Mouse (Mus musculus) CH12.LX (cell line): ENCODE measurements around the gene Wnt1. TPM values are rescaled to one million over a fixed set of nuclear protein-coding genes. Genes with fewer than 3 reads are reported as not detected.

Experiments
- DNase-seq: peaks from one replicate; pipeline ENCODE4 v3.0.0-alpha.2; 2013; ENCODE audit errors: extremely low read depth
- H3K27ac ChIP-seq: 2 replicates; pipeline ENCODE4 v1.5.1; 2012; ENCODE audit warnings: low read depth, mild to moderate bottlenecking, control low read depth, moderate library complexity; ENCODE audit not compliant: insufficient read depth
- H3K27me3 ChIP-seq: replicated peaks from 2 replicates; pipeline ENCODE3; 2012; ENCODE audit warnings: inconsistent platforms
- H3K36me3 ChIP-seq, 2 experiments: replicated peaks in 1 of 2; 2 replicates each; pipeline versions ENCODE3 to v1.6.1; 2012; ENCODE audit warnings: inconsistent platforms in 1 of 2, low read length in 1 of 2, mild to moderate bottlenecking in 1 of 2, mixed read lengths in 1 of 2, moderate library complexity in 1 of 2; ENCODE audit not compliant: control insufficient read depth in 1 of 2, insufficient read depth in 1 of 2
- H3K4me1 ChIP-seq, 2 experiments: 2 replicates each; pipeline ENCODE4 v1.6.1; 2012; ENCODE audit warnings: inconsistent platforms in 1 of 2, moderate library complexity in 1 of 2; ENCODE audit not compliant: insufficient read depth in 2 of 2, control insufficient read depth in 1 of 2
- H3K4me2 ChIP-seq: 2 replicates; pipeline ENCODE4 v1.6.1; 2012; ENCODE audit warnings: low read depth, mild to moderate bottlenecking, control low read depth; ENCODE audit not compliant: poor library complexity, insufficient read depth, severe bottlenecking
- H3K4me3 ChIP-seq, 3 experiments: fragments of 150-350 bp in 1 of 3; sonication (generic) in 1 of 3; replicated peaks in 1 of 3; 2 replicates each; pipeline versions ENCODE3 to v1.5.1; 2011 to 2012; ENCODE audit warnings: low read depth in 2 of 3, low read length in 2 of 3, mild to moderate bottlenecking in 2 of 3, moderate library complexity in 2 of 3, control low read depth in 1 of 3, improper control_type of control experiment in 1 of 3, inconsistent platforms in 1 of 3, mixed read lengths in 1 of 3; ENCODE audit not compliant: poor library complexity in 1 of 3
- H3K79me2 ChIP-seq: replicated peaks from 2 replicates; pipeline ENCODE4 v1.6.1; 2012; ENCODE audit warnings: mild to moderate bottlenecking, moderate library complexity; ENCODE audit not compliant: control insufficient read depth, poor library complexity, insufficient read depth, severe bottlenecking; ENCODE audit errors: extremely low read depth
- H3K9ac ChIP-seq: 2 replicates; pipeline ENCODE4 v1.6.1; 2012; ENCODE audit warnings: low read depth, mild to moderate bottlenecking, control low read depth, moderate library complexity; ENCODE audit not compliant: insufficient read depth
- H3K9me3 ChIP-seq: replicated peaks from 2 replicates; pipeline ENCODE3; 2012; ENCODE audit warnings: low read length, inconsistent platforms, mixed read lengths
- CTCF ChIP-seq, 2 experiments: IDR thresholded peaks in 1 of 2; conservative IDR thresholded peaks in 1 of 2; 2 replicates each; pipeline ENCODE4 v1.5.1; 2011 to 2012; ENCODE audit warnings: low read depth in 2 of 2, low read length in 2 of 2, improper control_type of control experiment in 1 of 2, inconsistent platforms in 1 of 2, mild to moderate bottlenecking in 1 of 2, moderate library complexity in 1 of 2
- ELF1 ChIP-seq: IDR thresholded peaks from 2 replicates; pipeline ENCODE4 v1.6.1; 2014; ENCODE audit warnings: low read depth, mild to moderate bottlenecking, inconsistent platforms, low read length, improper control_type of control experiment
- EP300 ChIP-seq: IDR thresholded peaks from 2 replicates; pipeline ENCODE4 v1.6.1; 2011; ENCODE audit warnings: low read length, improper control_type of control experiment
- IRF4 ChIP-seq: IDR thresholded peaks from 2 replicates; pipeline ENCODE4 v1.6.1; 2014; ENCODE audit warnings: low read depth, mild to moderate bottlenecking, inconsistent platforms, low read length, improper control_type of control experiment
- JUN ChIP-seq: IDR thresholded peaks from 2 replicates; pipeline ENCODE4 v1.6.1; 2011; ENCODE audit warnings: low read depth, mild to moderate bottlenecking, low read length, improper control_type of control experiment, moderate library complexity; ENCODE audit not compliant: insufficient read depth
- MYC ChIP-seq: IDR thresholded peaks from 2 replicates; pipeline ENCODE4 v1.6.1; 2011; ENCODE audit warnings: low read depth, mild to moderate bottlenecking, improper control_type of control experiment, low read length
- NELFE ChIP-seq: IDR thresholded peaks from 2 replicates; pipeline ENCODE4 v1.6.1; 2011; ENCODE audit warnings: low read depth, low read length, improper control_type of control experiment
- NRF1 ChIP-seq: IDR thresholded peaks from 2 replicates; pipeline ENCODE4 v1.6.1; 2014; ENCODE audit warnings: low read depth, mild to moderate bottlenecking, inconsistent platforms, low read length, improper control_type of control experiment, moderate library complexity
- RAD21 ChIP-seq: IDR thresholded peaks from 2 replicates; pipeline ENCODE4 v1.6.1; 2011; ENCODE audit warnings: low read depth, mild to moderate bottlenecking, low read length, improper control_type of control experiment, moderate library complexity
- RCOR1 ChIP-seq: conservative IDR thresholded peaks from 2 replicates; pipeline ENCODE4 v1.6.1; 2012; ENCODE audit warnings: low read depth, mild to moderate bottlenecking, inconsistent platforms, low read length, improper control_type of control experiment
- SIN3A ChIP-seq: IDR thresholded peaks from 2 replicates; pipeline ENCODE4 v1.6.1; 2012; ENCODE audit warnings: low read length, improper control_type of control experiment, inconsistent platforms
- TBP ChIP-seq: conservative IDR thresholded peaks from 2 replicates; pipeline ENCODE4 v1.6.1; 2011; ENCODE audit warnings: low read depth, low read length, improper control_type of control experiment
- USF2 ChIP-seq: conservative IDR thresholded peaks from 2 replicates; pipeline ENCODE4 v1.6.1; 2011; ENCODE audit warnings: low read depth, low read length, improper control_type of control experiment
- ZC3H11A ChIP-seq: IDR thresholded peaks from 2 replicates; pipeline ENCODE4 v1.6.1; 2012; ENCODE audit warnings: low read depth, mild to moderate bottlenecking, inconsistent platforms, low read length, improper control_type of control experiment
- ZNF384 ChIP-seq: IDR thresholded peaks from 2 replicates; pipeline ENCODE4 v1.6.1; 2012; ENCODE audit warnings: low read depth, low read length, improper control_type of control experiment, inconsistent platforms
- dilution Hi-C: fragments of 300-500 bp; cut with MboI; formaldehyde crosslinking; loops from 2 replicates; pipeline ENCODE4 v1.14.3; 2020; ENCODE audit warnings: low sequenced_read_pairs; ENCODE audit not compliant: extremely low pct_unique_long_range_greater_than_20kb, extremely low pct_ligation_motif_present
- in situ Hi-C: fragments of 300-500 bp; cut with MboI; formaldehyde crosslinking; loops from 3 replicates; pipeline ENCODE4 v1.14.3; 2019; ENCODE audit warnings: low sequenced_read_pairs, low pct_ligation_motif_present, low pct_unique_long_range_greater_than_20kb, mixed read lengths
- polyA plus RNA-seq: library from polyadenylated mRNA; unstranded; fragments of >175 nt; gene quantifications from 2 replicates; pipeline ENCODE4 v1.2.1, GENCODE M21; 2012; ENCODE audit warnings: low read depth; ENCODE audit not compliant: insufficient read length
- total RNA-seq, 2 experiments: library from RNA; depleted of rRNA; stranded (reverse); fragments of 300-350 nt in 1 of 2; fragments of >200 nt in 1 of 2; gene quantifications; 2 replicates each; pipeline ENCODE4 v1.2.3; 2012 to 2014

The Wnt1 gene
- total and polyA plus RNA-seq, 3 experiments = not detected

DNA sequence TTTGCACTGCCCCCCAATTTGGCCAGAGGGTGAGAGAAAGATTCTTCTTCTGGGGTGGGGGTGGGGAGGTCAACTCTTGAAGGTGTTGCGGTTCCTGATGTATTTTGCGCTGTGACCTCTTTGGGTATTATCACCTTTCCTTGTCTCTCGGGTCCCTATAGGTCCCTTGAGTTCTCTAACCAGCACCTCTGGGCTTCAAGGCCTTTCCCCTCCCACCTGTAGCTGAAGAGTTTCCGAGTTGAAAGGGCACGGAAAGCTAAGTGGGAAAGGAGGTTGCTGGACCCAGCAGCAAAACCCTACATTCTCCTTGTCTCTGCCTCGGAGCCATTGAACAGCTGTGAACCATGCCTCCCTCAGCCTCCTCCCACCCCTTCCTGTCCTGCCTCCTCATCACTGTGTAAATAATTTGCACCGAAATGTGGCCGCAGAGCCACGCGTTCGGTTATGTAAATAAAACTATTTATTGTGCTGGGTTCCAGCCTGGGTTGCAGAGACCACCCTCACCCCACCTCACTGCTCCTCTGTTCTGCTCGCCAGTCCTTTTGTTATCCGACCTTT, 3.6 kb downstream of the Wnt1 start:
- Histone ChIP-seq H3K9ac (no peak overlapping the region), H3K36me3 (no peaks in the 10 kb centered on the region), H3K79me2 (no peaks in the 10 kb centered on the region), H3K27me3 (peaks cover 68% of the 10 kb centered on the region), H3K4me1 (peaks cover 40 to 53% of the 10 kb centered on the region in 2 experiments), H3K9me3 (peaks cover 23% of the 10 kb centered on the region), H3K27ac (no peak overlapping the region), H3K4me3 (no peak overlapping the region), H3K4me2 (no peak overlapping the region)
- no peak for TF ChIP-seq SIN3A
- no peak for DNase-seq
- in situ Hi-C loops = no loop called here
- dilution Hi-C loops = no loop called here

DNA sequence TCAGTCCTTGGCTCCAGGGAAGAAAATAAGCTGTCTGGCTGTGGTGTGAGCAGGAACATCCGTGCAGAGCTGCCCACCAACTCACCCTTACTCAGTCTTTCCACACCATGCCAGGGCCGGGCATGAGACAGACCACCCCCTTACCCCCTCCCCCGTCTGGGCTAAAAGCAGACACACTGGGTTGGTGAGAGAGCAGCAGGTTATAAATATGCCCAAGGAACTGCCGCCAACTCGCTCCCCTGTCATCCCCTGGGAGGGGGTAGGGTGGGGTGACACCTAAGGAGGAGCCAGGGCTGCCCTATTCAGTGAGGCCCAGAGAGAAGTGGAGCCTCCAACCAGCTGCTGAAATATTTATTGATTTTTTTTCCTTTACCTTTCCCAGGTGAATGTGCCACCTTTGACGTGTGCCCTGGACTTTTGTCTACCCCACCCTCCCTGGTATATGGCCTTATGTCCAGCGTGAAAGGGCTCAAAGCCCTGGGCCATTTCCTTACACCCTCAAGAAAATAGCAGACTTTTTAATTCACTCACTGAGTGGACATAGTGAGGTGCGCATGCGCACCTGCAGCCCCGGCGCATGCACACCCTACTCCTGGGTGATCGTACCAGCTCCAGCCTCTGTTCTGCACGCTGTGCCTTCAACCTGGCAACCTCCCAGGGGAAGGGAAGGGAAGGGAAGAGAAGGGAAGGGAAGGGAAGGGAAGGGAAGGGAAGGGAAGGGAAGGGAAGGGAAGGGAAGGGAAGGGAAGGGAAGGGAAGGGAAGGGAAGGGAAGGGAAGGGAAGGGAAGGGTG, 7.3 kb downstream of the Wnt1 start:
- in situ Hi-C loops = no loop called here
- Histone ChIP-seq H3K79me2 (no peaks in the 10 kb centered on the region), H3K4me2 (peak overlapping the region; percentile 41), H3K4me3 (no peak overlapping the region), H3K9ac (no peak overlapping the region), H3K9me3 (peaks cover 10% of the 10 kb centered on the region), H3K36me3 (no peaks in the 10 kb centered on the region), H3K27ac (no peak overlapping the region), H3K27me3 (peaks cover 56% of the 10 kb centered on the region), H3K4me1 (peaks cover 28 to 42% of the 10 kb centered on the region in 2 experiments)
- TF ChIP-seq ZNF384 (no peak), TBP (no peak), CTCF (conservative IDR thresholded peaks at IDR 0.05 in 1 of 2, IDR thresholded peaks at IDR 0.05 in 1 of 2; ENCODE audit: low read depth in 2 of 2, low read length in 2 of 2) (no peak), JUN (no peak), NRF1 (peak; percentile 77)
- DNase-seq = no peak
- dilution Hi-C loops = no loop called here

DNA sequence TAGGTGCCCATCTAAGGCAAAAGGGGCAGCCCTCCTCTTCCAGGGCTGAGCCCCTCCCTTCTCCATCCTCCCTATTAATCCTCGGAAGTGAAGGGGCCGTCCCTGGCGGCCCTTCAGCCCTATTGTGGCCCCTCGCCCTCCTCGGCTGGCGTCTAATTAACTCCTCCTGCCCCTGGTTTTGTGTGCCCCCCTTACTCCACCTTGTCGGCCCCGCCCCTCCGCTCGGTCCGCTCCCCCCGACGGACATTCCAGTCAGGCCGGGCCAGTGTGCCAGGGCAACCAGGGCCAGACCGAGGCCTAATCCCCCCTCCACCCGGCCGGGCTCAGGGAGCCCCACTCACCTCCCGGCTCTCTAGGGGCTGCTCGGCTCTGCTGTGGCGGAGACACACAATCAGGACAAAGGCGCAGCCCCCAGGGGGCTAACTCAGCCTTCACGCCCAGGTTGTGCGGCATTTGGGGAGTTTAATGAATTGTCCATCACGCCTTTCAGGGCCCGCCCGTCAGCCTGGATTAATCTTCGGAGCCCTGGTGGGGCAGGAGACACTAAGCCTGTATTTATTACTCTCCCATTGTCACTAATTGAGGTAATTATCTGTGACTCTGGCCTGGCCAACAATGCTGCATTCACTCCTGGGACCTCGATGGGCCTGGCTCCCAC, 8.3 kb downstream of the Wnt1 start:
- no peak for TF ChIP-seq IRF4
- TF ChIP-seq MYC = no peak
- TF ChIP-seq ZNF384 = no peak
- no peak for TF ChIP-seq ZC3H11A
- no peak for TF ChIP-seq ELF1
- no peak for TF ChIP-seq USF2
- no peak for TF ChIP-seq RCOR1
- TF ChIP-seq RAD21 = no peak
- TF ChIP-seq EP300 = no peak
- TF ChIP-seq CTCF (conservative IDR thresholded peaks at IDR 0.05 in 1 of 2, IDR thresholded peaks at IDR 0.05 in 1 of 2; ENCODE audit: low read depth in 2 of 2, low read length in 2 of 2) = no peak
- no peak for TF ChIP-seq NELFE
- TF ChIP-seq, all 38 proteins: peak for 0
- DNase-seq = no peak
- dilution Hi-C loops (no loop called here), in situ Hi-C loops (no loop called here)
- Histone ChIP-seq H3K9me3 (peaks cover under 1% of the 10 kb centered on the region), H3K4me1 (peaks cover 22 to 44% of the 10 kb centered on the region in 2 experiments), H3K9ac (no peak overlapping the region), H3K27me3 (peaks cover 53% of the 10 kb centered on the region), H3K79me2 (no peaks in the 10 kb centered on the region), H3K36me3 (no peaks in the 10 kb centered on the region), H3K4me3 (no peak overlapping the region), H3K27ac (no peak overlapping the region), H3K4me2 (no peak overlapping the region)
